Mouse (Mus musculus): ENCODE measurements around the gene Platr17.
"Not testable (repeated sequence)": the region's sequence is repeated elsewhere in the genome, so short reads cannot be mapped to it uniquely, and the experiment has no call there.

Platr17 gene

GRCm38 (mm10) chr17:33904835-33905234, at the start of gene Platr17:
Platr17 (plus strand) TSS chr17:33905135.
- DNase-seq (ENCODE audit: low spot score in 2 of 2) = not testable (repeated sequence)

- no peak for DNase-seq (ENCODE audit: low spot score in 2 of 2)
Observed at GRCm38 (mm10) chr17:33857816-33858215, 47.1 kb upstream of the Platr17 start.

- no peak for DNase-seq (ENCODE audit: low spot score in 2 of 2)
Observed at GRCm38 (mm10) chr17:33865330-33866030, 39.5 kb upstream of the Platr17 start.

GRCm38 (mm10) chr17:33873537-33873936, 31.4 kb upstream of the Platr17 start, which contains the start of gene Gm7029:
Gm7029 (plus strand) TSS chr17:33873837.
- DNase-seq (ENCODE audit: low spot score in 2 of 2) = not testable (repeated sequence)

GRCm38 (mm10) chr17:33874411-33874810, 30.5 kb upstream of the Platr17 start:
- DNase-seq (ENCODE audit: low spot score in 2 of 2) = no peak

GRCm38 (mm10) chr17:33875797-33876196, 29.1 kb upstream of the Platr17 start:
- not testable (repeated sequence) for DNase-seq (ENCODE audit: low spot score in 2 of 2)

- not testable (repeated sequence) for DNase-seq (ENCODE audit: low spot score in 2 of 2)
Observed at GRCm38 (mm10) chr17:33884320-33884719, 20.6 kb upstream of the Platr17 start.

GRCm38 (mm10) chr17:33887802-33888201, 17.1 kb upstream of the Platr17 start:
- not testable (repeated sequence) for DNase-seq (ENCODE audit: low spot score in 2 of 2)

- DNase-seq (ENCODE audit: low spot score in 2 of 2) = not testable (repeated sequence)
Observed at GRCm38 (mm10) chr17:33888230-33888629, 16.7 kb upstream of the Platr17 start.

- not testable (repeated sequence) for DNase-seq (ENCODE audit: low spot score in 2 of 2)
Observed at GRCm38 (mm10) chr17:33889941-33890532, 14.9 kb upstream of the Platr17 start.

GRCm38 (mm10) chr17:33890533-33891059, 14.3 kb upstream of the Platr17 start, which contains the start of gene Kifc1:
Kifc1 (minus strand) TSS chr17:33890661.
- DNase-seq (ENCODE audit: low spot score in 2 of 2) = peak; percentile 99 to 100

GRCm38 (mm10) chr17:33891357-33891756, 13.6 kb upstream of the Platr17 start:
- DNase-seq (ENCODE audit: low spot score in 2 of 2) = no peak

- not testable (repeated sequence) for DNase-seq (ENCODE audit: low spot score in 2 of 2)
Observed at GRCm38 (mm10) chr17:33891892-33892291, 13.0 kb upstream of the Platr17 start.

- DNase-seq (ENCODE audit: low spot score in 2 of 2) = no peak
Observed at GRCm38 (mm10) chr17:33892429-33892828, 12.5 kb upstream of the Platr17 start.

- not testable (repeated sequence) for DNase-seq (ENCODE audit: low spot score in 2 of 2)
Observed at GRCm38 (mm10) chr17:33893011-33893410, 11.9 kb upstream of the Platr17 start.

- DNase-seq (ENCODE audit: low spot score in 2 of 2) = no peak
Observed at GRCm38 (mm10) chr17:33897114-33897794, 7.7 kb upstream of the Platr17 start.

GRCm38 (mm10) chr17:33898193-33898592, 6.7 kb upstream of the Platr17 start:
- not testable (repeated sequence) for DNase-seq (ENCODE audit: low spot score in 2 of 2)

- DNase-seq (ENCODE audit: low spot score in 2 of 2) = no peak
Observed at GRCm38 (mm10) chr17:33899642-33900041, 5.3 kb upstream of the Platr17 start.

GRCm38 (mm10) chr17:33900281-33900988, 4.5 kb upstream of the Platr17 start:
- DNase-seq (ENCODE audit: low spot score in 2 of 2) = no peak

GRCm38 (mm10) chr17:33900989-33901314, 4.0 kb upstream of the Platr17 start:
- DNase-seq (ENCODE audit: low spot score in 2 of 2) = no peak

- no peak for DNase-seq (ENCODE audit: low spot score in 2 of 2)
Observed at GRCm38 (mm10) chr17:33901653-33902052, 3.3 kb upstream of the Platr17 start.

GRCm38 (mm10) chr17:33902079-33902478, 2.9 kb upstream of the Platr17 start:
- DNase-seq (ENCODE audit: low spot score in 2 of 2) = no peak
